Mouse (Mus musculus): ENCODE measurements around the gene Pglyrp2.

GRCm38 (mm10) chr17:32364850-32365249 lies 59.1 kb downstream of the Pglyrp2 start:
- TF ChIP-seq EP300 (IDR thresholded peaks at IDR 0.05) (no peak), CTCF (IDR thresholded peaks at IDR 0.05) (no peak)
